Mouse (Mus musculus): Measurements from ENCODE around the gene Btg2. TPM values are rescaled to one million over a fixed set of nuclear protein-coding genes. Genes with fewer than 3 reads are reported as not detected.

Gene Btg2
- polyA plus RNA-seq, 1 experiment from 2014 or later = 77.2 TPM

DNA sequence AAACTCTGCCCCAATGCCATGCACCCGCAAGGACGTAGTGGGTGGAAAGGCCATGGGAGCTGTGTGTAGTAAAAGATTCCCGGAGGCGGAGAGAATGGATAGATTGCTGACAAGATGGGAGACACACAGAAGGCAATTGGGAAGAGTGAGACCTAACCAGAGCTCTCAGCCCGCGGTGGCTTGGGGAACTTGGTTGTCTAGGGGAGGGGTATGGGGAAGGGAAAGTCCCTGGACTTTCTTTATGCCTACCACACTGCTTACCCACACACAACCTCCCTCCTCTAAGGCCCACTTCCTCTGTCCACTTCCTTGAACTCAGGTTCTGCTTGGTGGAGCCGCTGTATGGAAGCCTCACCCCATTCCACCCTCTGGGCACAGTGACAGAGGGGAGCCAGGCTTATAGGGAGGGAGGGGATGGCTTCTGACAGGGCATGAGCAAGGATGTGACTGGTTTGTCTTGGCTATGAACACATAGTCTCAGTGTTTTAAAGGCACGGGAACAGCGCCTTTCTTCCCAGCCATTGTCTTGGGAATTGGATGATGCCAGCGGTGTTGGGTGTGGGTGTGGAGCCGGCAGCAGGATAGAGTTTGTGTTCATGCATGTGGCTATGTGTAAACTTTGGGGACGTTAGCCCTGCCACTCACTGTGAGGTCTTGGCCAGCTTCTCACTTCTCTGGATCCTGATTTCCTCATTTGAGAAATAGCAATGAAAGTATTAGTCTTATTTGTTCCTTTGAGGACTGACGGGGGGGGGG is 15.0 kb upstream of the Btg2 start:
- 60% methylated on average over 13 of the region's 13 CpGs for WGBS
- Histone ChIP-seq H3K27me3 (ENCODE audit: insufficient read depth, low read length) (no peaks in the 10 kb centered on the region), H3K4me2 (peak overlapping the region; percentile 70), H3K4me1 (ENCODE audit: insufficient read depth) (peaks cover 48% of the 10 kb centered on the region), H3K9ac (peak overlapping the region; percentile 53), H3K9me3 (ENCODE audit: low read depth, low read length) (no peaks in the 10 kb centered on the region), H3K36me3 (ENCODE audit: insufficient read depth) (no peaks in the 10 kb centered on the region), H3K4me3 (ENCODE audit: low read depth, low read length) (peak overlapping the region; percentile 40; the same call in 1 of the 2 replicates), H3K27ac (ENCODE audit: low read depth) (peak overlapping the region; percentile 90)
- ATAC-seq (ENCODE audit: insufficient read depth) (no peak), DNase-seq (no peak)
- TF ChIP-seq CTCF (IDR thresholded peaks at IDR 0.05; ENCODE audit: low read depth) = no peak

DNA sequence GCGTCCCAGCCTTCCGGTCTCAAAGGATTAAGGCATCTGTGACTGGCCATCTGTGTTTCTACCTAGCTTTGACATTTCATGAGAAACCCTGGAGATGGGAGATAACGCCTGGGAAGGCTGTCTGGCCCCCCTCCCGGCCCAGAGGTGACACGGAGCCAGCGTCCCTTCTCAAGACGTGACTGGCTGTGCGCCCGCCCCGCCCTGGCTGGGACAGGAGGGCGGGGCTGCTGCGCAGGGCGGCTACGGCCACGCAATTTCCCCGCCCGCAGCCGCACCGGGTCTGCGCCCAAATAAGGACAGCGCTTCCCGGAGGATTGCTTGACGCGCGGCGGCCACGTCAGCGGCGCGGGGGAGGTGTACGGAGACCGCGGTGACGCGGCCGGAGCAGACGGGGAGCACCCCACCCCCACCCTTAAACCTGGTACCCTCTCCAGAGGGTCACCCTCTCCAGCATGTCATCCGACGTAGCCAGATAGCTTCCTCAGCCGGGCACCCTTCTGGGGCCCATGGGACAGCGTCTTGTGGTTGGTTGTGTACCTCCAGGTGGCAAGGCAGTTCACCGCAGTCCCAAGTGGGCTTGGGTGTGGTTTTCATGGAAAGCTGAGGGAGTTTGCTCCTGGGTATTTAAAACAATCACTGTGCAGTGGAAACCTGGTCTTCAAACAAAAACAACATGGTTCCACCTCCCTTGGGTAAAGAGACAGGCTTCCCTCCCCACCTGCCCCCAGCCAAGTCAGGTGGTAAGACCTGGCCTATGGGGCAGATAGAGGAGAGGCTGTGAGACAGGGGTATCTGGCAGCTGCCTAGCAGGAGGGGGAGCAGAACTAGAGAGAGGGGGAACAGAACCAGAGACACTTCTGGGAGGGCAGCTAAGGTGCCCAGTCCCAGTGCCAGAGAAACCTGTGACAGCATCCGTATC is 14.2 kb upstream of the Btg2 start:
- H3K4me1 ChIP-seq (ENCODE audit: insufficient read depth) = peaks cover 39% of the 10 kb centered on the region
- H3K36me3 ChIP-seq (ENCODE audit: insufficient read depth) = no peaks in the 10 kb centered on the region
- H3K9ac ChIP-seq = peak overlapping the region; percentile 53
- H3K9me3 ChIP-seq (ENCODE audit: low read depth, low read length) = no peaks in the 10 kb centered on the region
- peak overlapping the region; percentile 40 for H3K4me3 ChIP-seq (ENCODE audit: low read depth, low read length)
- DNase-seq (peak; percentile 98), ATAC-seq (ENCODE audit: insufficient read depth) (peak; percentile 93)
- 2% methylated on average over 43 of the region's 43 CpGs for WGBS
- H3K4me2 ChIP-seq = peak overlapping the region; percentile 70
- TF ChIP-seq CTCF (IDR thresholded peaks at IDR 0.05; ENCODE audit: low read depth) = no peak
- H3K27me3 ChIP-seq (ENCODE audit: insufficient read depth, low read length) = no peaks in the 10 kb centered on the region
- H3K27ac ChIP-seq (ENCODE audit: low read depth) = peak overlapping the region; percentile 90

DNA sequence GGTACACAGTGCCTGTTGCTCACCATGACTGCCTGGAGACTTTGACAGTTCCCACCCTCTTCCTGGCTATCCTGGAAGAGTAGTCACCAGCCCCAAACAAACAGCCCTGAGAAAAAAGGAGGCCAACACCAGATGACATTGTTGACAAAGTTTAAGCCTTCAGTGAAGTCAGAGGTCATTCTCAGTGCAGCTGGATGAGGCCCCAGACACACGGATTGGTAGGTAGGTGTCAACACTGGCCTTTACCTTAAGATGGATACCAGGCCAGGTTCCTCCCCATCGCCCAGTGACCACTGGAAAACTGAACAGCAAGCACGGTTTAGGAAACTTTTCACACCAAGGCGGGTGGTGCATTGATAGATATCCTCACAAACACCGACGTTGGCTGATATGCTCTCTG is 13.4 kb upstream of the Btg2 start:
- no peaks in the 10 kb centered on the region for H3K36me3 ChIP-seq (ENCODE audit: insufficient read depth)
- peak overlapping the region; percentile 90 for H3K27ac ChIP-seq (ENCODE audit: low read depth)
- no peak for TF ChIP-seq CTCF (IDR thresholded peaks at IDR 0.05; ENCODE audit: low read depth)
- H3K4me1 ChIP-seq (ENCODE audit: insufficient read depth) = peaks cover 34% of the 10 kb centered on the region
- peak overlapping the region; percentile 53 for H3K9ac ChIP-seq
- WGBS = 13% methylated on average over 6 of the region's 6 CpGs
- H3K27me3 ChIP-seq (ENCODE audit: insufficient read depth, low read length) = no peaks in the 10 kb centered on the region
- no peaks in the 10 kb centered on the region for H3K9me3 ChIP-seq (ENCODE audit: low read depth, low read length)
- peak overlapping the region; percentile 70 for H3K4me2 ChIP-seq
- ATAC-seq (ENCODE audit: insufficient read depth) = 0 out of 2 replicates have a peak, but pooled peaks have one; percentile 0
- no peak for DNase-seq
- peak overlapping the region; percentile 40 for H3K4me3 ChIP-seq (ENCODE audit: low read depth, low read length)

DNA sequence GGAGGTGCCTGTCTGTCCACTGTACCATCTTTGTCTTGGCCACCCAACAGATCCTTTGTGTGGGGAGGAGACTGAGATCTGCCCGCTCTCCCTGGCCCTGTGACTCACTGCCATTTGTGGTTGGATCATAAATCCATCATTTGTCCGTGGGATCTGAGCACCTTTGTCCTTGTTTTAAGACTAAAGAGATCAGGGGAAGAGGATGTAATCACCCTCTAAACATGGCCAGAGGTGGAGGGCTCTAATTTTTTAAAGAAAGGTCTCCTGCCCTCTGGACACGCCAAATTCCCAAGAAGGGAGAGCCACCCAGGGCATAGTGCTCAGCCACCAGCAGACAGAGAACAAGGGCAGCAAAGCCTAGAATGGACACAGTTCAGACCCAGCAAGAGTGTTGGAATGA is 12.9 kb upstream of the Btg2 start:
- H3K27ac ChIP-seq (ENCODE audit: low read depth) = 0 out of 2 replicates have a peak overlapping the region, but pooled peaks have one; percentile 90
- H3K4me3 ChIP-seq (ENCODE audit: low read depth, low read length) = no peak overlapping the region
- no peak overlapping the region for H3K4me2 ChIP-seq
- DNase-seq (no peak), ATAC-seq (ENCODE audit: insufficient read depth) (no peak)
- no peak for TF ChIP-seq CTCF (IDR thresholded peaks at IDR 0.05; ENCODE audit: low read depth)
- 73% methylated on average over 3 of the region's 3 CpGs for WGBS
- peaks cover 32% of the 10 kb centered on the region for H3K4me1 ChIP-seq (ENCODE audit: insufficient read depth)
- H3K36me3 ChIP-seq (ENCODE audit: insufficient read depth) = no peaks in the 10 kb centered on the region
- no peak overlapping the region for H3K9ac ChIP-seq
- H3K9me3 ChIP-seq (ENCODE audit: low read depth, low read length) = no peaks in the 10 kb centered on the region
- no peaks in the 10 kb centered on the region for H3K27me3 ChIP-seq (ENCODE audit: insufficient read depth, low read length)

DNA sequence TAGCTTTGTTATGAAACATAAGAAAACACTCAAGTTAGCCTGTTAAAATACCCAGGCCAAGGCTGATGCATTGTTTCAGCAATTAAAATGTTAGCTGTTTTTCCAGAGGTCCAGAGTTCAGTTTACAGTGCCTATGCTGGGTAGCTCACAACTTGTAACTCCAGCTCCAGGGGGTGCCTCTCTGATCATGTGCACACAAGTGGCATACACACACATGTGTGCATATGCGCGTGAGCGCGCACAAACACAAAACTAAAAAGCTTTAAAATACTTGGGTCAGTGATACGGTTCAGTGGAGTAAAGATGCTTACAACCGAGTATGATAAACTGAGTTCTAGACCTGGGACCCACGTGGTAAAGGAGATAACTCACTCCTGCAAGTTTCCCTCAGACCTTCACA is 10.2 kb upstream of the Btg2 start:
- Histone ChIP-seq H3K9ac (no peak overlapping the region), H3K4me3 (ENCODE audit: low read depth, low read length) (no peak overlapping the region), H3K27ac (ENCODE audit: low read depth) (no peak overlapping the region), H3K9me3 (ENCODE audit: low read depth, low read length) (no peaks in the 10 kb centered on the region), H3K4me2 (no peak overlapping the region), H3K36me3 (ENCODE audit: insufficient read depth) (no peaks in the 10 kb centered on the region), H3K4me1 (ENCODE audit: insufficient read depth) (peaks cover 23% of the 10 kb centered on the region), H3K27me3 (ENCODE audit: insufficient read depth, low read length) (no peaks in the 10 kb centered on the region)
- no peak for ATAC-seq (ENCODE audit: insufficient read depth)
- DNase-seq = no peak
- no peak for TF ChIP-seq CTCF (IDR thresholded peaks at IDR 0.05; ENCODE audit: low read depth)
- 85% methylated on average over 7 of the region's 7 CpGs for WGBS

DNA sequence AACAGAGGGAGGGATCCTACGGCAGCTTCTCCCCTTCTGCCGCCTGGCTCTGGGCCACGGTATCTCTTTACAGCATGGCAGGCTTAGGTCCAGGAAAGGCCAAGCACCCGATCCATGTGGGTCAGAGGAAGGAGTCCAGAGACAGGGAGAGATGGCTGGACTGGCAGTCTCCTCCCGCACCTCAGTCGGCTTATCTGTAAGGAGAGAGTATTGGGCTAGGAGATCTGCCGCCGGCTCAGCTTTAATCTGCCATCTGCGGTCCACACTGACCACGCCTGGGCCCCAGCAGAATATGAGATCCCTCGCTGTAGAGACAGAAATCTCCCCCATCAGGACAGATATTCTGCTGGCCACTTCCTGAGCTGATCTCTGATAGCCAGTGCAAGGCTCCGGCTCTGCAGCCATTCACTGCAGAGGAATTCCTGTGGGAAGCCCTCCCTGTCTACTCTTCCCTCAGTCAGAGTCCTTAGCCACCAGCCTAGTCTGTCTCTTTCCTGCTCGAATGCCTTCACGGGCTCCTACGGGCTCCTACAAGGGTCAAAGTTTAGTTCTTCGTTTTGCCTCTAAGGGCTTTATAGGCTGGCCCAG is 8.0 kb upstream of the Btg2 start:
- Histone ChIP-seq H3K4me3 (ENCODE audit: low read depth, low read length) (no peak overlapping the region), H3K36me3 (ENCODE audit: insufficient read depth) (no peaks in the 10 kb centered on the region), H3K9me3 (ENCODE audit: low read depth, low read length) (no peaks in the 10 kb centered on the region), H3K9ac (peak overlapping the region; percentile 13; the same call in 1 of the 2 replicates), H3K4me2 (peak overlapping the region; percentile 34), H3K4me1 (ENCODE audit: insufficient read depth) (peaks cover 19% of the 10 kb centered on the region), H3K27me3 (ENCODE audit: insufficient read depth, low read length) (no peaks in the 10 kb centered on the region), H3K27ac (ENCODE audit: low read depth) (0 out of 2 replicates have a peak overlapping the region, but pooled peaks have one; percentile 5)
- WGBS = 27% methylated on average over 16 of the region's 16 CpGs
- DNase-seq = no peak
- no peak for TF ChIP-seq CTCF (IDR thresholded peaks at IDR 0.05; ENCODE audit: low read depth)
- ATAC-seq (ENCODE audit: insufficient read depth) = 0 out of 2 replicates have a peak, but pooled peaks have one; percentile 15

Measured in lung, embryonic 14.5 days (tissue).